Mouse (Mus musculus): ENCODE measurements around the gene Tatdn3.

Tatdn3 gene

GRCm38 (mm10) chr1:191075199-191075883 is 12.6 kb upstream of the Tatdn3 start:
- CTCF ChIA-PET: no interaction called here

DNA sequence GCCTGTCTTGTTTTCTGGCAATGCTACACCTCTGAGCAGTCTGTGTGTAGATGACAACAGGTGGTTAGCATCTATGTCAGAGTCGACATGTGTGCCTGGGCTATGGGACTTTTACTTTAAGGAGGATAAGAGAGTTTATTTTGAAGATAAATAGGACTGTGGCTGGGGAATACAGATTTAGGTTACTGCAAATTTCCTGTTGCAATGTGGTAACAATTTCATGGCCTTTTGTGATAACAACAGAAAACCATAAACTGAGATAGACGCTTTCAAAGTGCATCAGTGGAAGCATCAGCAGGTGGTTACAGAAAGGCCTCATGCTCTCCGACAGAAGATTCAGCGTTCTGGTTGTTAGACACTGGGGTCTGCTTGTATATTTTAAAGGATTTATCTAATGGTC is 10.8 kb upstream of the Tatdn3 start:
- CTCF ChIA-PET: no interaction called here

- CTCF ChIA-PET: no interaction called here
Observed at GRCm38 (mm10) chr1:191073001-191073400, 10.3 kb upstream of the Tatdn3 start.

- CTCF ChIA-PET: interaction anchor here (0.7 kb wide), 2 partner anchors 12 to 60 kb away, joined by 3 read pairs; no protein-coding TSS in a partner anchor
Observed at GRCm38 (mm10) chr1:191072329-191072913, 9.7 kb upstream of the Tatdn3 start.

DNA sequence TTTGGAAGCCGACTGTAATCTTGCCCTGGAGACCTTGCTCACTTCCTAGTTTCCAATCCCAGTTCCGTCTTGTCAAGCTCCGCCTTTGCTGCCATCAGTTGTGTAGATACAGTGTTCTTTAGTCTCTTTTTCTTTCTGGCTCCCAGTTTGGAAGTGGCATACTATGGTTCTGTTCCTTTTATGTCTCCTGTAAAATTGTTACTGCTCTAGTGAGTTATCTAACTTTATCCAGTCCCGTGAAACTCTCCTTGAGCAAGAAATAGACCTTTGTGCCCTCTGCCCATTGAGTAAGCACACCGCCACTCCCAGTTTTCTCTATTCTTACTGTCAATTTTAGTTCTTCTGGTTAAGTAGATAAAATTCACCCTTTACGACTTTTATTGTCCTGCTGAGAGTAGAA is 8.9 kb upstream of the Tatdn3 start:
- CTCF ChIA-PET: interaction anchor here (0.7 kb wide), 1 partner anchor 60 kb away, joined by 3 read pairs; no protein-coding TSS in a partner anchor

GRCm38 (mm10) chr1:191070259-191070658 is 7.5 kb upstream of the Tatdn3 start:
- CTCF ChIA-PET: no interaction called here

DNA sequence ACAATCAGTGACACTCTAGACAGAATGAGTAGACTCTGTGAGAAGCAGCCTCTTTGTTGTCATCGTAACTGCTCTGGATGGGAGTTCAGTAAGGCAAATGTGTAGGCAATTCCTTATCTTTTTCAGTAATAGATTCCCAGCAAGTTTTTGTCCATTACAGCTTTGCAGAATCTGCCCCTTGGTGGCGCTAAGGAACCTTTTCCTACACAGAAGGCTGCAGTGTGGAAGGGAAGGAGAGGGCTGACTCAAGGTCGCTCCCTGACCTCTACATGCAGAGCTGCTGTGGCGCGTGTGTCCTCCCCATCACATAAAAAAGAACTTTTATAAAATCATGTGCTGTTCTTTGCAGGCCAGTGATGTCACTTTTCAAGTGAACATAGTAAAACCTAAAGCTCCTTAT is 5.6 kb upstream of the Tatdn3 start:
- CTCF ChIA-PET: no interaction called here

DNA sequence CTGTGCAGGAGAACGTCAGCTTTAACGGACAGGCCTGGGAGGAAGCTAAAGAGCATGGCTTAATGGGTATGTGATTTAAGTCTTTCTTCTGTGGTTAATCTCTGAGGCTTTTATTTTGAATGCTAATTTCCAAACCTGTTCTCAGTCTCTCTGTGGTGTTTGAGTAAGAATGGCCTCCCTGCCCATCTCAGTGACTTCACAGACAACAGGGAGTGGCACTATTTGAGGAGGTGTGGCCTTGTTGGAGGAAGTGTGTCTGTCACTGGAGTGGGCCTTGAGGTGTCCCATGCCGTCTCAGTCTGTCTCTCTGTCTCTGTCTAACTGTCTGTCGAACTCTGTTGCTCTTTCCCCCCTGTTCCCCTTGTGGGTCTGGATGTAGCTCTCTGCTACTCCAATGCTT is 2.5 kb upstream of the Tatdn3 start:
- CTCF ChIA-PET: no interaction called here

GRCm38 (mm10) chr1:191064535-191064934 is 1.8 kb upstream of the Tatdn3 start:
- CTCF ChIA-PET: no interaction called here

- CTCF ChIA-PET: interaction anchor here (0.7 kb wide), 1 partner anchor 296 kb away, joined by 5 read pairs; no protein-coding TSS in a partner anchor
Observed at GRCm38 (mm10) chr1:191063700-191064099, 968 bp upstream of the Tatdn3 start.

DNA sequence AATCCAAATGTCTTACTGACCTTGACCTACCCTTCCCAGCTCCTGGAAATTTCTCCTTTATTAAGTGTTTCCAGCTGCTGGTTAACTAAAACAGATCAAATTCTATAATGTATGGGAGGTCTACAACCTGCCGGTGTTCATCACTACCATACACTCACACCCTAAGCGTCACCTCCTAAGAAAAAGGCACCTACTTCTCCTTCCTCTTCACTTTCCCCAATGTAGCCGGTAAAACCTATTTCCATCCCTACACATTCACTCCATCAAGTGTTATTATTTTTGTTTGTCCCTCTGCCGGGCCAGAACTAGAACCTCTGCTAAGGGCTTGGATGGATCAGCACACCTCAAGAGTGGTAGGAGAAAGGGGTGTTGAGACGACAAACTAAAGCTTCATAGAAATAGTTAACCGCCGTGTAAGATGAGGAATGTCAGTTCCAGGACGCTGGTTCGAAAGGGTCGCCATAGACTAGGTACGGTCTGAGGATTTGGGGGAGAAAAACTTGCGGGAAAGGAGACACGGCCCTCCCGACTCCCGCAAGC is 421 bp downstream of the Tatdn3 start:
- CTCF ChIA-PET: no interaction called here

DNA sequence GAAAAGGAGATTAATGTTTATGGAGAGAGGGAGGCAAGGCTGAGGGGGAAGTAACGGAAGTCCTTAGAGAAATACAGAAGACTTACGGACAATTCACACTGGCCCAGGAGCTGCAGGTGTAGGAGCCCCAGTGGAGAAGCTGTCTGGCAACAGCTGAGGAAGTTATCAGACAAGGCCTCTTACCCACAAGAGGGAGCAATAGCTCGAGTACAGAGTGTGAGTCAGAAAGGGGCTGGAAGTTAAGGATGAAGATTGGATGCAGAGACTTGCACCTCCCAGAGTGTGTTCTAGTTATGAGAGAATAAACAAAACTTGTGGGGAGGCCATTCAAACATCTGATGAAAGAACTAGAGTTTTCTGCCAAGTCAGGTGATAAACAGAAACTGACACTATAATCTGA is 5.3 kb downstream of the Tatdn3 start:
- CTCF ChIA-PET: no interaction called here

- CTCF ChIA-PET: no interaction called here
Observed at GRCm38 (mm10) chr1:191055533-191055873, 7.2 kb downstream of the Tatdn3 start.

GRCm38 (mm10) chr1:191054870-191055532 is 7.7 kb downstream of the Tatdn3 start:
- CTCF ChIA-PET: no interaction called here

- CTCF ChIA-PET: no interaction called here
Observed at GRCm38 (mm10) chr1:191053555-191053954, 9.2 kb downstream of the Tatdn3 start.

DNA sequence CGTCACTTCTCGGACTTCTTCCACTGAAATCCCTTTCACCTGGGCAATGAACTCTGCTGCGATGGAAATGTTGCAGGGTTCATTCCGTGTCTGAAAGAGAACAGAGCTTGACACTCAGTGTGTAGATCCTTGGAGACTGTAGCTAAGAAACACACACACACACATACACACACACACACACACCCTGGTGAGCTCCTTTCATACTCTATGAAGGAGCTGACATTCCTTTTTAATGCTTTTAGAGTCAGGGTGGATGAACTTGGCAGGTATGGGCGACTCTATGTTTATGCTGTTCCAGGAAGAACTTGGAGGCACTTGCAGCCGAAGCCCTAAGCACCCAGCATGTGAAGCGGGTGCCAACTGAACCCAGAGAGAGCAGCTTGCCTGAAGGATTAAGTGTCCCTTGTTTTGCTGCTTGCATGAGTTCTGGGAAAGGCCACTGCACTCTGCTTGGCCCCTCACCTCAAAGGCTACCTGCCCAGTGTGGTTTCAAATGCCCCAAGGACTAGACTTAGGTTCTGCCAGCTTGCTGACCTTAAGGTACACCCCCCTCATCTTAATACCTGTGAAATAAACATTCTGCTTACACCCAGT is 16.4 kb downstream of the Tatdn3 start:
- CTCF ChIA-PET: interaction anchor here (0.6 kb wide), 1 partner anchor 14 kb away, joined by 8 read pairs; no protein-coding TSS in a partner anchor

DNA sequence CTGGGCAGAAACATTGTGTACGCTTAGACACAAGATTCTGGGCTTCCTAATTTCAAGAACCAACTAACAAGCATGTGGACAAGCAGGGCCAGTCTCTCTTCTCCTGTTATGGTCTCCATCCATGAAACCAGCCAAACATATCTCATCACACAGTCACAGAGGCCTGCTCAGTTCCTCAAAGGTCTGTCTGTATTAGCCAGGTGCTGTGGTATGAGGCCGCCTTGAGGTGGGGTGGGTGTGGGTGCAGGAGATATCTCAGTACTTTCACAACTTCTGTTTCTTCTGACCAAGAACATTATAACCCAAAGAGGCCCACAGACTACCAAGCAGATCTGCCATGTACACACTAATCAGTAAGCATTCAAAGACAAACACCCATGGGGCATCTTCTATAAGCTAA is 17.5 kb downstream of the Tatdn3 start:
- CTCF ChIA-PET: no interaction called here

GRCm38 (mm10) chr1:191042688-191043087 is 20.0 kb downstream of the Tatdn3 start:
- CTCF ChIA-PET: no interaction called here

DNA sequence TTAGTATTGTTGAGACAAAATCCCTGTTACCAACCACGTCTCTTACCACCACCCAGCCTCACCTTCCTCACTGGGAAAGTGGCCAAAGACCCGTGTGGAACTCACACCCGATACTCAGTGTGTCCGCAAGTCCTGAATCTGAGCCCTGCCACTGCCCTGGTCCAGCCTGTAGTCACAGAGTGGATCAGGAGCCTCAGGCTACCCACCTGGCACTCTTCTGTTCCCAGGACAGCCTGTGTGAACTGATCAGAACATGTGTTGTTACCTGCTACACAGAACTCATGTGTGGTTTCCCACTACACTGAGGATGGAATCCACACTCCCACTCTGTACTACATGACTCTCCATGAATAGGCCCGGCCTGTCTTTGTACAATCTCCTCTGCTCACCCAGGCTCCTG is 20.6 kb downstream of the Tatdn3 start:
- CTCF ChIA-PET: no interaction called here

GRCm38 (mm10) chr1:191041352-191041751 is 21.4 kb downstream of the Tatdn3 start:
- CTCF ChIA-PET: no interaction called here

GRCm38 (mm10) chr1:191037999-191038398 is 24.7 kb downstream of the Tatdn3 start:
- CTCF ChIA-PET: interaction anchor here (0.6 kb wide), 1 partner anchor 19 kb away, joined by 3 read pairs; no protein-coding TSS in a partner anchor

DNA sequence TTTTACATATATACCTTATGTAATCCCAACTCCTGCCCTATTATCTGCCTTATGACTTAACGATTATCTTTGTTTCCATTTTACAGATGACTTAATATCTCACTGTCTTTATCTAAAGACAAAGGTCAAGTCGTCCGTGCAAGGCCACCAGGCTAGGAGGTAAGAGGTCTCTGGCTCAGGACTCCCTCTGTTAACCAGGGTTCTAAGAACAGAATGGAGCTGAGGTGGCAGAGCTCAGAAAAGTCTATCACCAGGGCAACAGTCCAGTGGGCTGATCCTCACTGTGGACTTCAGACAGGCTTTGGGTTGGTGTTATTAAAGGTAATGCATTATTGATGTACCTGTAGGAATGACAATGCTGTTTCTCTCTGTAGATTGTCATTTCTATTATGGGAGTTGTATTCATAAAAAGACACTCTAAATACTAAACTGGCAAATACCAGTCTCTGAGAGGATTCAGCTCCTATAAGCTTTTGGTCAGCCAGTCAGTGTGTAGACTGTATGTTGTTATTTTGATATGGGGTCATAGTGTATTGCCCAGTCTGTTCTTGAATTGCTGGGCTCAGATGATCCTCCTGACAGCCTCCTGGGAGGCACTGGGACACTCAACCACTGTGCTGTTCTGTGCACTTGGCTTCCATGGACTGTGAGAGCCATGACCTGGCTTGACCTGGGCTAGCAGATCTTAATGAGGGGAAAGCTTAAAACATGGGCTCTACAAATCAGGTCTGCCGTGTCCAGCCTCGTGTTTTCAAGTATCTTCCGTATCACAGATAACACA is 26.0 kb downstream of the Tatdn3 start, which contains the start of gene Spata45:
Gene Spata45 (plus strand): TSS at position 86 of the 781 bp plus-strand sequence.
- CTCF ChIA-PET: no interaction called here
